Mouse (Mus musculus): Measurements from ENCODE around the gene Cnn3. TPM values are rescaled to one million over a fixed set of nuclear protein-coding genes. Genes with fewer than 3 reads are reported as not detected.

Cnn3 gene
- total RNA-seq (2021): 100 to 1,000 TPM; 349 to 353 TPM
- long read RNA-seq, experiment 1, transcript Cnn3-201 (7 exons, 2,049 nt): major isoform, 194 of 251 reads
- long read RNA-seq, experiment 1, transcript Cnn3-204 (6 exons, 836 nt): minor isoform, 42 of 251 reads
- long read RNA-seq, experiment 1, partial matches to known transcripts: 1 of 251 reads
- long read RNA-seq, experiment 1, other reads (novel, unspliced or antisense): 11 of 251 reads
- long read RNA-seq, experiment 2, transcript Cnn3-201 (7 exons, 2,049 nt): major isoform, 276 of 315 reads
- long read RNA-seq, experiment 2, transcript Cnn3-202 (4 exons, 1,053 nt): minor isoform, 6 of 315 reads
- long read RNA-seq, experiment 2, transcript Cnn3-204 (6 exons, 836 nt): minor isoform, 13 of 315 reads
- long read RNA-seq, experiment 2, partial matches to known transcripts: 1 of 315 reads
- long read RNA-seq, experiment 2, other reads (novel, unspliced or antisense): 18 of 315 reads

- DNase-seq (ENCODE audit: low spot score in 2 of 2): peak; percentile 88 to 89
Measured at GRCm38 (mm10) chr3:121425861-121426620, at the start of gene Cnn3. Cnn3 (plus strand) TSS chr3:121426497.

GRCm38 (mm10) chr3:121378708-121379612 is 47.3 kb upstream of the Cnn3 start:
- DNase-seq (ENCODE audit: low spot score in 2 of 2): peak; percentile 22 to 41

- no peak for DNase-seq (ENCODE audit: low spot score in 2 of 2)
Measured at GRCm38 (mm10) chr3:121379699-121380098, 46.6 kb upstream of the Cnn3 start.

GRCm38 (mm10) chr3:121387471-121388009 is 38.8 kb upstream of the Cnn3 start:
- DNase-seq (ENCODE audit: low spot score in 2 of 2): no peak

- no peak for DNase-seq (ENCODE audit: low spot score in 2 of 2)
Measured at GRCm38 (mm10) chr3:121389366-121389765, 36.9 kb upstream of the Cnn3 start.

- DNase-seq (ENCODE audit: low spot score in 2 of 2): no peak
Measured at GRCm38 (mm10) chr3:121389860-121390530, 36.3 kb upstream of the Cnn3 start.

GRCm38 (mm10) chr3:121390724-121391123 is 35.6 kb upstream of the Cnn3 start:
- DNase-seq (ENCODE audit: low spot score in 2 of 2): no peak

- DNase-seq (ENCODE audit: low spot score in 2 of 2): no peak
Measured at GRCm38 (mm10) chr3:121395588-121396295, 30.6 kb upstream of the Cnn3 start.

- no peak for DNase-seq (ENCODE audit: low spot score in 2 of 2)
Measured at GRCm38 (mm10) chr3:121396561-121396960, 29.7 kb upstream of the Cnn3 start.

- DNase-seq (ENCODE audit: low spot score in 2 of 2): no peak
Measured at GRCm38 (mm10) chr3:121397007-121397406, 29.3 kb upstream of the Cnn3 start.

GRCm38 (mm10) chr3:121401384-121401783 is 24.9 kb upstream of the Cnn3 start:
- DNase-seq (ENCODE audit: low spot score in 2 of 2): no peak

GRCm38 (mm10) chr3:121402096-121402495 is 24.2 kb upstream of the Cnn3 start:
- no peak for DNase-seq (ENCODE audit: low spot score in 2 of 2)

GRCm38 (mm10) chr3:121403449-121403848 is 22.8 kb upstream of the Cnn3 start:
- DNase-seq (ENCODE audit: low spot score in 2 of 2): no peak

GRCm38 (mm10) chr3:121405101-121405500 is 21.2 kb upstream of the Cnn3 start:
- no peak for DNase-seq (ENCODE audit: low spot score in 2 of 2)

GRCm38 (mm10) chr3:121407417-121407816 is 18.9 kb upstream of the Cnn3 start:
- DNase-seq (ENCODE audit: low spot score in 2 of 2): no peak

- no peak for DNase-seq (ENCODE audit: low spot score in 2 of 2)
Measured at GRCm38 (mm10) chr3:121408386-121408785, 17.9 kb upstream of the Cnn3 start.

- DNase-seq (ENCODE audit: low spot score in 2 of 2): no peak
Measured at GRCm38 (mm10) chr3:121411450-121411849, 14.8 kb upstream of the Cnn3 start.

- DNase-seq (ENCODE audit: low spot score in 2 of 2): no peak
Measured at GRCm38 (mm10) chr3:121416171-121417154, 9.8 kb upstream of the Cnn3 start.
